Mouse (Mus musculus) neural tube, embryonic 15.5 days (tissue): ENCODE results near the gene Brap. TPM values are rescaled to one million over a fixed set of nuclear protein-coding genes. Genes with fewer than 3 reads are reported as not detected.

Experiments
- ATAC-seq: fragments of 200-750 bp; cut with Nextera tagmentation; 2 replicates; pipeline ENCODE4 v1.8.0; 2017; ENCODE audit warnings: mild to moderate bottlenecking, moderate TSS enrichment, moderate library complexity; ENCODE audit not compliant: low FRiP score
- H3K27ac ChIP-seq: fragments of 300-500 bp; sonication (generic); replicated peaks from 2 replicates; pipeline ENCODE4 v1.5.1; 2015; ENCODE audit warnings: mild to moderate bottlenecking, inconsistent platforms
- H3K27me3 ChIP-seq: fragments of 300-500 bp; sonication (generic); replicated peaks from 2 replicates; pipeline ENCODE4 v1.6.1; 2015; ENCODE audit warnings: inconsistent platforms
- H3K36me3 ChIP-seq: fragments of 300-500 bp; sonication (generic); 2 replicates; pipeline ENCODE4 v1.6.1; 2015; ENCODE audit warnings: inconsistent platforms
- H3K4me1 ChIP-seq: fragments of 300-500 bp; sonication (generic); 2 replicates; pipeline ENCODE4 v1.6.1; 2015; ENCODE audit warnings: inconsistent platforms
- H3K4me2 ChIP-seq: fragments of 300-500 bp; sonication (generic); 2 replicates; pipeline ENCODE4 v1.6.1; 2015; ENCODE audit warnings: inconsistent platforms, mild to moderate bottlenecking, moderate library complexity
- H3K4me3 ChIP-seq: fragments of 300-500 bp; sonication (generic); replicated peaks from 2 replicates; pipeline ENCODE4 v1.5.1; 2015; ENCODE audit warnings: mild to moderate bottlenecking, inconsistent platforms
- H3K9ac ChIP-seq: fragments of 300-500 bp; sonication (generic); replicated peaks from 2 replicates; pipeline ENCODE4 v1.6.1; 2015; ENCODE audit warnings: mild to moderate bottlenecking, inconsistent platforms
- H3K9me3 ChIP-seq: fragments of 300-500 bp; sonication (generic); replicated peaks from 2 replicates; pipeline ENCODE4 v1.6.1; 2016; ENCODE audit warnings: inconsistent platforms
- WGBS: fragments of 180-500 bp; shearing (Covaris S2); methylation state at CpG from one replicate; pipeline ENCODE4 v1.1.7; 2015; ENCODE audit warnings: mixed read lengths; 5-methylcytosine and 5-hydroxymethylcytosine counted together
- polyA plus RNA-seq: library from polyadenylated mRNA; unstranded; fragments of >200 nt; fragmentation: Nextera tagmentation; extraction: Ambion mirVana; gene quantifications from 2 replicates; pipeline ENCODE4 v1.2.1, GENCODE M21; 2015

The Brap gene
- polyA plus RNA-seq, 1 experiment from 2014 or later = 38.9 TPM

DNA sequence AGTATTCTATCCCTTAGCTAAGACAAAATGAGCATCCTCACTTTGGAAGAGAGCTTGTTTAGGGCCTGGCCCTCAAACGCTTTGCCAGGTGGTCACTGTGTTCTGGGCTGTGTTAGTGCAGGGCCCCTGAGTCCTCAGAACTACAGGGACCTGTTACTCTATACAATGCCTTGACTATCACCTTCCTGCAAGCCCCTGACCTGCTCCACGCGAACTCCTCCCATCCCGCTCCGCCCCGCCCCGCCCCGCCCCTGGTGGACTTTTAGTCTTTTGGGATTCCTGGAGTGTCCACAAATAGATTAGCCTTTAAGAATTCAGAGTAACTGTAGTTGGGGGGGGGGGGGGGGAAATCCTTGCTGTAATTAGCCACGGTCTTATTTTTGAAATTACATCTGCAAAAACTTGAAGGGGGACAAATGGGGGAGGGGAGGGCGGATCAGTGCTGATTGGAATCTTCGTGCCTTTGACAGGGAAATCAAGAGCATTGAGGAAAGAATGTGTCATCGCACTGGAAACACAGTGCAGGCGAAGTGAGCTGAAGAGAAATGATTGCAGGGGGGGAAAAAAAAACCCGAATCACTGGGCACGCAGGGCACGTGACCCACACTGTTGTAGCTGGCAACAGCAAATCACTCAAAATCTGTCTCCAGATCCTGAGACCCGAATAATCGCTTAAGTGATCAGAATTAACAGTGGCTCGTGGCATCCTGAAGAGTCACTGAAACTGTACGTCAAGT lies 44.3 kb downstream of the Brap start:
- Histone ChIP-seq H3K27ac (no peak overlapping the region), H3K9me3 (no peaks in the 10 kb centered on the region), H3K9ac (no peak overlapping the region), H3K4me2 (peak overlapping the region; percentile 53), H3K4me3 (peak overlapping the region; percentile 21), H3K36me3 (no peaks in the 10 kb centered on the region), H3K27me3 (no peaks in the 10 kb centered on the region), H3K4me1 (peaks cover 8% of the 10 kb centered on the region)
- ATAC-seq = no peak
- 7% methylated on average over 20 of the region's 20 CpGs for WGBS

DNA sequence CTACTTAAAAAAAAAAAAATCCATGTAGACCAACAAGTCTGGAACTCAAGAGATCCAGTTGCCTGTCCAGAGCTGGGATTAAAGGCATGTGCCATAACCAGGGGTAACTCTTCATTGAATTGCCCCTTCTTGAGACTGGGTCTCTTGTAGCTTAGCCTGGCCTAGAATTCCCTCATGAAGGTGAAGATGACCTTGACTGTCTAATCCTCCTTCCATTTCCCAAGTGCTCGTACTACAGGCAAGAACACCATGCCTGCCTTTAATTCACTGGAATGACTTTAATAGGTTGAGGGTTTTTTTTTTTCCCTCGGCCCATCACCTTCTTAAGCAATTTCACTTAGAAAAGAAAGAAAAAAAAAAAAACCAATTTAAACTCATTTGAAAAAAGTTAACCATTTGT lies 50.0 kb downstream of the Brap start:
- no peaks in the 10 kb centered on the region for H3K27me3 ChIP-seq
- 48% methylated on average over 2 of the region's 2 CpGs for WGBS
- H3K9me3 ChIP-seq = no peaks in the 10 kb centered on the region
- H3K4me2 ChIP-seq = peak overlapping the region; percentile 90
- H3K36me3 ChIP-seq = no peaks in the 10 kb centered on the region
- H3K9ac ChIP-seq = no peak overlapping the region
- ATAC-seq = no peak
- peak overlapping the region; percentile 91 for H3K4me3 ChIP-seq
- peaks cover 32% of the 10 kb centered on the region for H3K4me1 ChIP-seq
- H3K27ac ChIP-seq = no peak overlapping the region

DNA sequence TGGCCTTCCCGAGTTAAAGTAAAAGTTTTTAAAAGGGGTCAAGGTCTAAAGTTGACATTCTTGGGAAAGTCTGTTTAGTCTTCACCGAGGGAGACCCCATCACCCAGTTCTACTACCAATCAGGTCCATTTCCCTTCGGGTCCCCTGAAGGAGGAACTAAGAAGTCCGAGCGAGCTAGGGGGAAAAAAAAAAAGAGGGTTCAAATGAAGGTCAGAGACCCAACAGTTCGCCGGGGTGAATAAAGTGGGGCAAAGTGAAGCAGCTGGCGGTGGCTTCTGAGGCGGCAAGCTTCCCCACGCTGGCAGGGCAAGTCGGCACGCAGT lies 50.4 kb downstream of the Brap start:
- no peaks in the 10 kb centered on the region for H3K9me3 ChIP-seq
- no peak for ATAC-seq
- no peaks in the 10 kb centered on the region for H3K36me3 ChIP-seq
- peaks cover 36% of the 10 kb centered on the region for H3K4me1 ChIP-seq
- peak overlapping the region; percentile 90 for H3K4me2 ChIP-seq
- H3K4me3 ChIP-seq = peak overlapping the region; percentile 91
- peak overlapping the region; percentile 97 for H3K9ac ChIP-seq
- WGBS = 1% methylated on average over 12 of the region's 12 CpGs
- H3K27ac ChIP-seq = peak overlapping the region; percentile 98
- H3K27me3 ChIP-seq = no peaks in the 10 kb centered on the region

DNA sequence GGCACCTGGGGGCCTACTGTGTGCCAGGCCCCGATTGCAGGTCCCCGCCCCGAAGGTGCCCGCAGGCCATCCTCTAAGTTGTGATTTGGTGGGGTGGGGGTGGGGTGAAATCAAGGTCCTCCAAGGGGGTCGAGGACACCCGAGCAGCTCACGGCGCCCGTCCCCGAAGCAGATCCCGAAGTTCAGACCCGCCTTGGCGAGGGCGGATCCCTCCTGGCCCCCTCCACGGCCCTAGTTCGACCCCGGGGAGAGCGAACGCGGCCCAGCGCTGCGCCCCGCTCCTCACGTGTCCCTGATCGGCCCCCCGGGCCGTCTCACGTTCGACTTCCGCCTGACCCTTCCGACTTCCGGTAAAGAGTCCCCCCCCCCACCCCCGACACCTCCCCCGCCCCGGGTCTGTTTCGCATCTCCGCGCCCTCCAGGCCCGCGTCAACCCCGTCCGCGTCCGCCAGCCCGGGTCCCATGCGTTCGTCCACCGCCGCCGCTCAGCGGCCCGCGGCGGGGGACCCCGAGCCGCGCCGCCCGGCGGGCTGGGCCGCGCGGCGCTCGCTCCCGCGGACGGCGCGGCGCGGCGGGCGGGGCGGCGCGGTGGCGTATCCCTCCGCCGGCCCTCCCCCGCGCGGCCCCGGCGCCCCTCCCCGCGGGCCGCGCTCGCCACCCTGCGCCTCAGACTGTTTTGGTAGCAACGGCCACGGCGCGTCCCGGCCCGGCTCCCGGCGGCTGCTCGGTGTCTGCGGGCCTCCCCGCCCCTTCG lies 51.0 kb downstream of the Brap start, which contains the start of gene Atxn2:
TSS of gene Atxn2 (plus strand) at position 164 of the 754 bp plus-strand sequence.
- Histone ChIP-seq H3K36me3 (no peaks in the 10 kb centered on the region), H3K9me3 (no peaks in the 10 kb centered on the region), H3K9ac (peak within 1 kb of the TSS; percentile 97), H3K4me2 (peak within 1 kb of the TSS; percentile 90), H3K27ac (peak within 1 kb of the TSS; percentile 98), H3K4me3 (peak within 1 kb of the TSS; percentile 91), H3K4me1 (peaks cover 42% of the 10 kb centered on the region), H3K27me3 (no peaks in the 10 kb centered on the region)
- ATAC-seq = peak; percentile 72
- whole genome bisulfite sequencing = under 1% methylated on average over 86 of the region's 103 CpGs

DNA sequence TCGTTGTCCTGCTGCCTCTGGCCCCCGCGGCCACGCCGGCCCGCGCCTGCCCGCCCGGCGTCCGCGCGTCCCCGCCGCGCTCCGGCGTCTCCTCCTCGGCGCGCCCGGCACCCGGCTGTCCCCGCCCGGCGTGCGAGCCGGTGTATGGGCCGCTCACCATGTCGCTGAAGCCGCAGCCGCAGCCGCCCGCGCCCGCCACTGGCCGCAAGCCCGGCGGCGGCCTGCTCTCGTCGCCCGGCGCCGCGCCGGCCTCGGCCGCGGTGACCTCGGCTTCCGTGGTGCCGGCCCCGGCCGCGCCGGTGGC lies 51.5 kb downstream of the Brap start:
- peak; percentile 70 for ATAC-seq
- H3K4me3 ChIP-seq = peak overlapping the region; percentile 91
- under 1% methylated on average over 49 of the region's 57 CpGs for WGBS
- H3K9ac ChIP-seq = peak overlapping the region; percentile 97
- peak overlapping the region; percentile 98 for H3K27ac ChIP-seq
- no peaks in the 10 kb centered on the region for H3K9me3 ChIP-seq
- no peaks in the 10 kb centered on the region for H3K36me3 ChIP-seq
- H3K4me1 ChIP-seq = peaks cover 46% of the 10 kb centered on the region
- no peaks in the 10 kb centered on the region for H3K27me3 ChIP-seq
- peak overlapping the region; percentile 90 for H3K4me2 ChIP-seq

DNA sequence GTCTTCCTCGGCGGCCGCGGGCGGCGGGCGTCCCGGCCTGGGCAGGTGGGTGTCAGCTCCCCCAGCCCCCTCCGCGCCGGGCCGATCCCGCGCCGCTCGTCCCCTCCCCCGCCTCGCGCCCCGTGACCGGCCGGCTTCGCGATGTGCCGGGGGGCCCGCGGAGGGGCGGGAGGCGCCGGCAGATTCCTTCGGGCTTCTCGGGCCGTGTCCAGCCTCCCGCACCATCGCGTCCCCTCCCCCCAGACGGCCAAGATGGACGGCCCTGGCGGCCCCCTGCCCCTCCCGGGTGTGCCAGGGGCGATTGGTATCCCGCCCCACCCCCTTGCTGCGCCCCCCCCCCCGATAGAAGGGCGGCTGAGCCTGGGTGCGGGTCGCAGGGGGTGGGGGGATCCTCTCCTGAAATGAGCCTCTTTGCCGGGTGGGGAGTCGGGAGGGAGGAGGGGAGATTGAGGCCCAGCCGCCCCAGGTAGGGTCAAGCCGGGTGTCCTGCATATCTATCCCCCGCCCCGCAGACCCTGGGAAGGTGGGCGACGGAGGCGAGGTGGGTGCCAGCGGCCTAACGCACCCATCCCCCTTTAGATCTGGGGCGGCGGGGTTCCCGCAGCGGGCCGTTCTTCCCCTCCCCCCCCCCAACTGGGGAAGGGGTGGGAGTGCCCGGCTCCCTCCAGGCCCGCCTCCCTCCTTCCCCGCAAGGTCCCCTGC lies 52.0 kb downstream of the Brap start:
- ATAC-seq = peak; percentile 33
- WGBS = under 1% methylated on average over 40 of the region's 66 CpGs
- H3K4me1 ChIP-seq = peaks cover 46% of the 10 kb centered on the region
- H3K9ac ChIP-seq = peak overlapping the region; percentile 97
- H3K4me2 ChIP-seq = peak overlapping the region; percentile 90
- H3K27ac ChIP-seq = peak overlapping the region; percentile 98
- H3K4me3 ChIP-seq = peak overlapping the region; percentile 91
- no peaks in the 10 kb centered on the region for H3K36me3 ChIP-seq
- H3K9me3 ChIP-seq = no peaks in the 10 kb centered on the region
- no peaks in the 10 kb centered on the region for H3K27me3 ChIP-seq

DNA sequence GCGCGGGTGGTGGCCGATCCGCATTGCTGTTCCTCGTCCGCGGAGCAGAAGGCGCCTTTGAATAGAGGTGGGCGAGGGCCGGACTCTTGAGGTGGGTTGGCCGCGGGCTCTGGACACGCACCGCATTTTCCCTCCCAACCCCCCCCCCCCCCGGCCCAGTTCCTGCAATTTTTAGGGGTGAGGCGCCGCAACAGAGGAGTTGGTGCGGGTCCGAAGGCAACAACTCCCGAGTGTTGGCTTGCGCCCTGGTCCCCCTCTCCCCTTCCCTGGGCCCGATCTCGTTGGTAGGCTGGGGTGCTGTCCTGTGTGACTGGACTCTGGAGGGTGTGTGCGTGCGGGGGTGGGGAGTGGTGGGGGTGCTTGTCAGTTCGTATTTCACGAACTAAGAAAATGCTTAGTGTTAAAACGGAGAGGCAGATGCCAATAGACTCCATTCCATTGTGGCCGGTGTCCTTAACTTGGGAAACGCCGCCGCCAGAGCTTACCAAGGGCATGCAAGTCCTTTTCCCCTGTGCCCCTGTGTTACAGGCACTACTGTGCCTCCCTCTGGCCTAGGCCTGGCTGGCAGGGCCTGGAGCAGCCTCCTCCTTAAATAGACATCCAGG lies 52.7 kb downstream of the Brap start:
- H3K4me1 ChIP-seq = peaks cover 46% of the 10 kb centered on the region
- under 1% methylated on average over 32 of the region's 32 CpGs for WGBS
- H3K27ac ChIP-seq = peak overlapping the region; percentile 98
- no peaks in the 10 kb centered on the region for H3K9me3 ChIP-seq
- peak overlapping the region; percentile 90 for H3K4me2 ChIP-seq
- 0 out of 2 replicates have a peak, but pooled peaks cover 3% of the 10 kb centered on the region for H3K36me3 ChIP-seq
- peak overlapping the region; percentile 97 for H3K9ac ChIP-seq
- H3K27me3 ChIP-seq = no peaks in the 10 kb centered on the region
- peak; percentile 45 for ATAC-seq
- peak overlapping the region; percentile 91 for H3K4me3 ChIP-seq

DNA sequence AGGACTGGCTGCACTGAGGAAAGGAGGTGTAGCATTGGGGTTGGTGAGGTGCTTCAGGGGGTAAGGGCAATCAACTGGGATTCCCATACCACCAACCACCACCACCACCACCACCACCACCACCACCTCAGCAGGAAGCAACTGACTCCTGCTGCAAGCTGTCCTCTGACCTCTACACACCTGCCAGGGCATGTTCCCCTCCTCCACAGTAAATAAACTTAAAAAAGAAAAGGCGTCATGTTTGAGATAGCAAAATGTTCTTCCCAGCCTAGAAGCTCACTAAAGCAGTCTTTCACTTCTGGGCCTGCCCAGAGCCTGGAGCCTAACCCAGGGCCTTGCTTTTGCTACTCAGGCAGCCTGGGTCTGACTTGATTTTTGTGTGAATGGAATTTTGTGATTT lies 54.0 kb downstream of the Brap start:
- WGBS = 87% methylated on average over 1 of the region's 1 CpGs
- Histone ChIP-seq H3K9me3 (no peaks in the 10 kb centered on the region), H3K4me1 (peaks cover 56% of the 10 kb centered on the region), H3K36me3 (0 out of 2 replicates have a peak, but pooled peaks cover 3% of the 10 kb centered on the region), H3K9ac (no peak overlapping the region), H3K27me3 (no peaks in the 10 kb centered on the region), H3K4me3 (no peak overlapping the region), H3K27ac (no peak overlapping the region), H3K4me2 (peak overlapping the region; percentile 90)
- no peak for ATAC-seq

DNA sequence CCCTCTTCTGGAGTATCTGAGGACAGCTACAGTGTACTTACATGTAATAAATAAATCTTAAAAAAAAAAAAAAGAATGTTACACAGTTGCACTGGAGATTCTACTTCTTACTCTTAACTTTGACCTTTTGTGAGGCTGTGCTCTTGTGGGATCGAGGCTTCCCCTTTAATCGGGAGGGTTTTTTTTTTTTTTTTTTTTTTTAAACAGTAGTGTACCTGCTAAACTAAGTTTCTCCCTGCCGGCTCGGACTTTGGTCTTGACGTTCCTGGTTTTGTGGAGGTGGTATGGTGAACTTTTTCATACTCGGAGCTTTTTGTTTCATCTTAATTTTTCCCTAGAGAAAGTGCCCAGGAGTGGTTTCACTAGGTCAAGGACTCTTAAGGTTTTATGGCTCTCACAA lies 54.6 kb downstream of the Brap start:
- Histone ChIP-seq H3K4me3 (no peak overlapping the region), H3K9me3 (no peaks in the 10 kb centered on the region), H3K36me3 (0 out of 2 replicates have a peak, but pooled peaks cover 3% of the 10 kb centered on the region), H3K27ac (no peak overlapping the region), H3K4me1 (peaks cover 60% of the 10 kb centered on the region), H3K9ac (no peak overlapping the region), H3K4me2 (no peak overlapping the region), H3K27me3 (no peaks in the 10 kb centered on the region)
- ATAC-seq = no peak
- 87% methylated on average over 6 of the region's 6 CpGs for WGBS

DNA sequence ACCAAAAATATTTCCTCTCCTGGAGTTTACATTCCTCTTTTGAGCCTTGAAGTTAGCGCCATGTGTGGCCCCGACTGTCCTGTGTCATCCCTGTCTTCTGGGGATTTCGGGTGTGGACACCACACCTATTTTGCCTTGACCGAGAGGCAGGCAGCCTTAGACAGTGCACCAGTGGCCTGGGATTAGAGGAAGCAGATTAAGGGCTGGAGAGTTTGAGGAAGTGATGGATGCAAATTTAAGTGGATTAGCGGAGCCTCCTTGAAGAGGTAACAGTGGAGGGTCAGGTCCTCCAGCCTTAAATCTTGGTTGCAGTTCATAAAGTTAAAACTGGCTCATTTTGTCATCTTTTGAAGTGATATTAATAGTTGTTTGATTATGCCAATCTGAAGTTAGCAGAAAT lies 58.1 kb downstream of the Brap start:
- no peaks in the 10 kb centered on the region for H3K9me3 ChIP-seq
- H3K36me3 ChIP-seq = 0 out of 2 replicates have a peak, but pooled peaks cover 3% of the 10 kb centered on the region
- H3K4me2 ChIP-seq = no peak overlapping the region
- H3K27me3 ChIP-seq = no peaks in the 10 kb centered on the region
- H3K4me3 ChIP-seq = no peak overlapping the region
- H3K4me1 ChIP-seq = peaks cover 57% of the 10 kb centered on the region
- ATAC-seq = no peak
- H3K27ac ChIP-seq = no peak overlapping the region
- WGBS = 89% methylated on average over 5 of the region's 5 CpGs
- no peak overlapping the region for H3K9ac ChIP-seq

DNA sequence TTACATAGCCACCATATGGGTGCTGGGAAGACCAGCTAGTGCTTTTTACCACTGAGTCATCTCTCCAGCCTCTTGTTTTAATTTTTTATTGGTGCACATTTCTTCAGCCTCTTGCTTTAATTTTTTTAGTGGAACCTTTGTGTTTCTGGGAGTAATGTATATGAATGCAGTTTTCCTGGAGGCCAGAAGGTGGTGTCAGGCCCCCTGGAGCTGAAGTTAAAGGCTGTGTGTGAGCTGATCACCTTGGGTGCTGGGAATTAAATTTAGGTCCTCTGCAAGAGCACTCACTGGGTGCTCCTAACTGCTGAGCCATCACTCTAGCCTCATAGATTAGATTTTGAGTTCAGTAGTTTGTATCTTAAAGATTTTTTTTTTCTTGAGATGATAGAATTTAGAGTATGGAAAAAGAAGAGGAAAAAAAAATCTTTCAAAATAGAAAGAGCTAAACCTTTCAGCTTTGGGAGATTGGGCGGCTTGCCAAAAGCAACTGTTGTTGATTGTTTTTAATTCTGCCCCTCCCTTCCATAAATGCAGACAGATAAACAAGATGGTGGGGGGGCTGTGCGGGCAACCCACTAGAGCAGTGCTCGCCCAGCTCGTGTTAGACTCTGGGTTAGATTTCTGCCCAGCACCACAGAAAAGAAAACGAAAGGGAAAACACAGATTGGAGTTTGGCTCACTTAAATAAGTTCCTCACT lies 60.7 kb downstream of the Brap start:
- Histone ChIP-seq H3K27me3 (no peaks in the 10 kb centered on the region), H3K4me2 (no peak overlapping the region), H3K27ac (no peak overlapping the region), H3K9ac (no peak overlapping the region), H3K4me1 (peaks cover 33% of the 10 kb centered on the region), H3K36me3 (0 out of 2 replicates have a peak, but pooled peaks cover 3% of the 10 kb centered on the region), H3K9me3 (no peaks in the 10 kb centered on the region), H3K4me3 (no peak overlapping the region)
- ATAC-seq = no peak
- WGBS = 84% methylated on average over 5 of the region's 5 CpGs
